Mouse (Mus musculus) lung, adult 2 months (tissue): ENCODE results near the gene Tnp1.

Source experiments
- CTCF ChIP-seq: fragments of 200-500 bp; IDR thresholded peaks from 2 replicates; pipeline ENCODE4 v1.5.1; 2011; ENCODE audit warnings: mild to moderate bottlenecking, low read length, control low read depth; ENCODE audit not compliant: insufficient read depth
- POLR2A ChIP-seq: fragments of 200-500 bp; IDR thresholded peaks from 2 replicates; pipeline ENCODE4 v1.6.1; 2011; ENCODE audit warnings: low read depth, mild to moderate bottlenecking, control low read depth, low read length, borderline replicate concordance; ENCODE audit errors: extremely low read depth

DNA sequence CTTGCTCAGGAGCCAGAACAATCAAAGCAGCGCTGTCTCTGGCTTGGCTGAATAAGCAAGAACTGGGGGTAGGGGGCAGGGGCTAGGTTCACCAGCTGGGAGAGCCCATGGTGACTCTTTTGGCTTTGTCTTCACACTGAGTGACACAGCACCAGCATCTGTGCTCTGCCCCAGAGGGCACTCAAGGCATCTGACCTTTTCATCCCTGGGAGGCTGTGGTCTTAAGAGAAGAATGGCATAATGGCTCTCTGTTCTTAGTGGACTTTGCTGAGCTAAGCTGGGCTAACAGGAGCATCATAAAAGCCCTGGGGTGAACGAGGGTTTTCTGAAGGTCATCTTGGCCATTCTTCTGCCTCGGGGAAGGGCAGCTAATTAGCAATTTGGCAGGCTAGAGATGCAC lies 44.6 kb upstream of the Tnp1 start:
- TF ChIP-seq POLR2A (no peak), CTCF (no peak)
